Mouse (Mus musculus) CH12.LX (cell line): ENCODE data around the gene Gm20388. TPM values are rescaled to one million over a fixed set of nuclear protein-coding genes. Genes with fewer than 3 reads are reported as not detected.
"Not testable (repeated sequence)": the region's sequence is repeated elsewhere in the genome, so short reads cannot be mapped to it uniquely, and the experiment has no call there.

Experiments used
- DNase-seq: peaks from one replicate; pipeline ENCODE4 v3.0.0-alpha.2; 2013; ENCODE audit errors: extremely low read depth
- H3K27ac ChIP-seq: 2 replicates; pipeline ENCODE4 v1.5.1; 2012; ENCODE audit warnings: low read depth, mild to moderate bottlenecking, control low read depth, moderate library complexity; ENCODE audit not compliant: insufficient read depth
- H3K27me3 ChIP-seq: replicated peaks from 2 replicates; pipeline ENCODE3; 2012; ENCODE audit warnings: inconsistent platforms
- H3K36me3 ChIP-seq, 2 experiments: replicated peaks in 1 of 2; 2 replicates each; pipeline versions ENCODE3 to v1.6.1; 2012; ENCODE audit warnings: inconsistent platforms in 1 of 2, low read length in 1 of 2, mild to moderate bottlenecking in 1 of 2, mixed read lengths in 1 of 2, moderate library complexity in 1 of 2; ENCODE audit not compliant: control insufficient read depth in 1 of 2, insufficient read depth in 1 of 2
- H3K4me1 ChIP-seq, 2 experiments: 2 replicates each; pipeline ENCODE4 v1.6.1; 2012; ENCODE audit warnings: inconsistent platforms in 1 of 2, moderate library complexity in 1 of 2; ENCODE audit not compliant: insufficient read depth in 2 of 2, control insufficient read depth in 1 of 2
- H3K4me2 ChIP-seq: 2 replicates; pipeline ENCODE4 v1.6.1; 2012; ENCODE audit warnings: low read depth, mild to moderate bottlenecking, control low read depth; ENCODE audit not compliant: poor library complexity, insufficient read depth, severe bottlenecking
- H3K4me3 ChIP-seq, 3 experiments: fragments of 150-350 bp in 1 of 3; sonication (generic) in 1 of 3; replicated peaks in 1 of 3; 2 replicates each; pipeline versions ENCODE3 to v1.5.1; 2011 to 2012; ENCODE audit warnings: low read depth in 2 of 3, low read length in 2 of 3, mild to moderate bottlenecking in 2 of 3, moderate library complexity in 2 of 3, control low read depth in 1 of 3, improper control_type of control experiment in 1 of 3, inconsistent platforms in 1 of 3, mixed read lengths in 1 of 3; ENCODE audit not compliant: poor library complexity in 1 of 3
- H3K79me2 ChIP-seq: replicated peaks from 2 replicates; pipeline ENCODE4 v1.6.1; 2012; ENCODE audit warnings: mild to moderate bottlenecking, moderate library complexity; ENCODE audit not compliant: control insufficient read depth, poor library complexity, insufficient read depth, severe bottlenecking; ENCODE audit errors: extremely low read depth
- H3K9ac ChIP-seq: 2 replicates; pipeline ENCODE4 v1.6.1; 2012; ENCODE audit warnings: low read depth, mild to moderate bottlenecking, control low read depth, moderate library complexity; ENCODE audit not compliant: insufficient read depth
- H3K9me3 ChIP-seq: replicated peaks from 2 replicates; pipeline ENCODE3; 2012; ENCODE audit warnings: low read length, inconsistent platforms, mixed read lengths
- CHD2 ChIP-seq: IDR thresholded peaks from 2 replicates; pipeline ENCODE4 v1.6.1; 2011; ENCODE audit warnings: low read length, improper control_type of control experiment
- E2F4 ChIP-seq: IDR thresholded peaks from 2 replicates; pipeline ENCODE4 v1.6.1; 2011; ENCODE audit warnings: low read depth, low read length, improper control_type of control experiment; ENCODE audit not compliant: insufficient replicate concordance
- ELF1 ChIP-seq: IDR thresholded peaks from 2 replicates; pipeline ENCODE4 v1.6.1; 2014; ENCODE audit warnings: low read depth, mild to moderate bottlenecking, inconsistent platforms, low read length, improper control_type of control experiment
- EP300 ChIP-seq: IDR thresholded peaks from 2 replicates; pipeline ENCODE4 v1.6.1; 2011; ENCODE audit warnings: low read length, improper control_type of control experiment
- ETS1 ChIP-seq: conservative IDR thresholded peaks from 2 replicates; pipeline ENCODE4 v1.6.1; 2012; ENCODE audit warnings: low read depth, mild to moderate bottlenecking, inconsistent platforms, low read length, improper control_type of control experiment, moderate library complexity
- GABPA ChIP-seq: IDR thresholded peaks from 2 replicates; pipeline ENCODE4 v1.6.1; 2012; ENCODE audit warnings: low read depth, low read length, improper control_type of control experiment, inconsistent platforms; ENCODE audit not compliant: insufficient replicate concordance
- IRF4 ChIP-seq: IDR thresholded peaks from 2 replicates; pipeline ENCODE4 v1.6.1; 2014; ENCODE audit warnings: low read depth, mild to moderate bottlenecking, inconsistent platforms, low read length, improper control_type of control experiment
- KAT2A ChIP-seq: IDR thresholded peaks from 2 replicates; pipeline ENCODE4 v1.6.1; 2012; ENCODE audit warnings: low read length, improper control_type of control experiment, inconsistent platforms; ENCODE audit not compliant: insufficient replicate concordance
- MAX ChIP-seq: IDR thresholded peaks from 2 replicates; pipeline ENCODE4 v1.6.1; 2011; ENCODE audit warnings: low read length, improper control_type of control experiment
- MAZ ChIP-seq: IDR thresholded peaks from 2 replicates; pipeline ENCODE4 v1.6.1; 2012; ENCODE audit warnings: low read depth, mild to moderate bottlenecking, inconsistent platforms, low read length, improper control_type of control experiment, moderate library complexity
- MEF2A ChIP-seq: IDR thresholded peaks from 2 replicates; pipeline ENCODE4 v1.6.1; 2014; ENCODE audit warnings: low read depth, mild to moderate bottlenecking, inconsistent platforms, low read length, improper control_type of control experiment, borderline replicate concordance
- MXI1 ChIP-seq: IDR thresholded peaks from 2 replicates; pipeline ENCODE4 v1.6.1; 2011; ENCODE audit warnings: mild to moderate bottlenecking, low read depth, low read length, improper control_type of control experiment
- MYC ChIP-seq: IDR thresholded peaks from 2 replicates; pipeline ENCODE4 v1.6.1; 2011; ENCODE audit warnings: low read depth, mild to moderate bottlenecking, improper control_type of control experiment, low read length
- NELFE ChIP-seq: IDR thresholded peaks from 2 replicates; pipeline ENCODE4 v1.6.1; 2011; ENCODE audit warnings: low read depth, low read length, improper control_type of control experiment
- NRF1 ChIP-seq: IDR thresholded peaks from 2 replicates; pipeline ENCODE4 v1.6.1; 2014; ENCODE audit warnings: low read depth, mild to moderate bottlenecking, inconsistent platforms, low read length, improper control_type of control experiment, moderate library complexity
- POLR2A ChIP-seq: IDR thresholded peaks from 2 replicates; pipeline ENCODE4 v1.6.1; 2011; ENCODE audit warnings: low read depth, mild to moderate bottlenecking, improper control_type of control experiment, low read length
- POLR2AphosphoS2 ChIP-seq: IDR thresholded peaks from 2 replicates; pipeline ENCODE4 v1.6.1; 2011; ENCODE audit warnings: low read depth, low read length, improper control_type of control experiment
- RCOR1 ChIP-seq: conservative IDR thresholded peaks from 2 replicates; pipeline ENCODE4 v1.6.1; 2012; ENCODE audit warnings: low read depth, mild to moderate bottlenecking, inconsistent platforms, low read length, improper control_type of control experiment
- SMC3 ChIP-seq: IDR thresholded peaks from 2 replicates; pipeline ENCODE4 v1.6.1; 2011; ENCODE audit warnings: low read depth, low read length, improper control_type of control experiment
- TCF12 ChIP-seq: IDR thresholded peaks from 2 replicates; pipeline ENCODE4 v1.6.1; 2014; ENCODE audit warnings: low read depth, mild to moderate bottlenecking, inconsistent platforms, low read length, improper control_type of control experiment
- USF2 ChIP-seq: conservative IDR thresholded peaks from 2 replicates; pipeline ENCODE4 v1.6.1; 2011; ENCODE audit warnings: low read depth, low read length, improper control_type of control experiment
- ZC3H11A ChIP-seq: IDR thresholded peaks from 2 replicates; pipeline ENCODE4 v1.6.1; 2012; ENCODE audit warnings: low read depth, mild to moderate bottlenecking, inconsistent platforms, low read length, improper control_type of control experiment
- ZNF384 ChIP-seq: IDR thresholded peaks from 2 replicates; pipeline ENCODE4 v1.6.1; 2012; ENCODE audit warnings: low read depth, low read length, improper control_type of control experiment, inconsistent platforms
- dilution Hi-C: fragments of 300-500 bp; cut with MboI; formaldehyde crosslinking; loops from 2 replicates; pipeline ENCODE4 v1.14.3; 2020; ENCODE audit warnings: low sequenced_read_pairs; ENCODE audit not compliant: extremely low pct_unique_long_range_greater_than_20kb, extremely low pct_ligation_motif_present
- in situ Hi-C: fragments of 300-500 bp; cut with MboI; formaldehyde crosslinking; loops from 3 replicates; pipeline ENCODE4 v1.14.3; 2019; ENCODE audit warnings: low sequenced_read_pairs, low pct_ligation_motif_present, low pct_unique_long_range_greater_than_20kb, mixed read lengths
- polyA plus RNA-seq: library from polyadenylated mRNA; unstranded; fragments of >175 nt; gene quantifications from 2 replicates; pipeline ENCODE4 v1.2.1, GENCODE M21; 2012; ENCODE audit warnings: low read depth; ENCODE audit not compliant: insufficient read length
- total RNA-seq, 2 experiments: library from RNA; depleted of rRNA; stranded (reverse); fragments of 300-350 nt in 1 of 2; fragments of >200 nt in 1 of 2; gene quantifications; 2 replicates each; pipeline ENCODE4 v1.2.3; 2012 to 2014

Gm20388 gene
- total and polyA plus RNA-seq, 3 experiments = 14.8 to 26.3 (median 22.2) TPM

DNA sequence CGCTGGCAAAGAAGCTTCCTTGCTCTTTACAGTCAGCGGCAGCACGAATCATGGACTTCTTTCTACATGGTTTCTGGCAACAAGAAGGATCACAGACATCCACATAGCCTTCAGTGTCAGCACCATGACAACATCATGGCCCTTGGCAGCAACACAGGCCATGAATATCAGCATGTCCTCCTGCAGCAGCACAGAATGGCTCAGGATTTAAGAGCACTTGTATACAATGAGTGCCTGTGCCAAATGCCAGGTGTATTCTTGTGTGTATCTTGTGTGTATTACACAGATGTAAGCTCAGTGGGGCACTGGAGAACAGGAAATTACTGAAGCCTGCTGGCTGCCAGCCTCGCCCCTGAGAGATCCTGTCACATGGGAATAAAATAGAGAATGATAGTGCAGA lies 4263.0 kb downstream of the Gm20388 start:
- TF ChIP-seq MXI1 = no peak
- no peak for TF ChIP-seq POLR2AphosphoS2
- TF ChIP-seq USF2 = no peak
- no peak for TF ChIP-seq EP300
- no peak for TF ChIP-seq SMC3
- no peak for TF ChIP-seq TCF12
- TF ChIP-seq ZNF384 = no peak
- Histone ChIP-seq H3K4me1 (peaks cover 18 to 52% of the 10 kb centered on the region in 2 experiments), H3K4me3 (no peak overlapping the region), H3K36me3 (no peaks in the 10 kb centered on the region), H3K9me3 (peaks cover 7% of the 10 kb centered on the region), H3K4me2 (no peak overlapping the region), H3K9ac (no peak overlapping the region), H3K27me3 (no peaks in the 10 kb centered on the region), H3K27ac (no peak overlapping the region), H3K79me2 (no peaks in the 10 kb centered on the region)
- no peak for DNase-seq
- dilution Hi-C loops (no loop called here), in situ Hi-C loops (no loop called here)

- in situ Hi-C loops (no loop called here), dilution Hi-C loops (no loop called here)
- peaks cover 7 to 31% of the 10 kb centered on the region in 2 experiments; a peak in 3 of 4 replicates for H3K4me1 ChIP-seq
- no peak overlapping the region for H3K9ac ChIP-seq
- H3K9me3 ChIP-seq = peaks cover 7% of the 10 kb centered on the region
- DNase-seq = no peak
- H3K4me3 ChIP-seq = no peak overlapping the region
- no peaks in the 10 kb centered on the region for H3K36me3 ChIP-seq
- no peak for TF ChIP-seq GABPA
- no peak for TF ChIP-seq NRF1
- no peak for TF ChIP-seq RCOR1
- no peak for TF ChIP-seq EP300
- TF ChIP-seq ELF1 = no peak
- no peak for TF ChIP-seq MYC
- no peak for TF ChIP-seq MEF2A
- no peak for TF ChIP-seq ZC3H11A
- no peak for TF ChIP-seq IRF4
- TF ChIP-seq POLR2A = no peak
- no peak for TF ChIP-seq NELFE
- no peak for TF ChIP-seq ETS1
- no peak for TF ChIP-seq KAT2A
- TF ChIP-seq CHD2 = no peak
- no peak for TF ChIP-seq ZNF384
- TF ChIP-seq MAZ = no peak
- no peak for TF ChIP-seq MAX
- TF ChIP-seq E2F4 = no peak
- H3K27me3 ChIP-seq = no peaks in the 10 kb centered on the region
- H3K4me2 ChIP-seq = no peak overlapping the region
- H3K27ac ChIP-seq = no peak overlapping the region
- no peaks in the 10 kb centered on the region for H3K79me2 ChIP-seq
Observed at GRCm38 (mm10) chr8:124176133-124176532, 4265.5 kb downstream of the Gm20388 start.

- H3K4me1 ChIP-seq = peaks cover 6 to 21% of the 10 kb centered on the region in 2 experiments; a peak in 3 of 4 replicates
- in situ Hi-C loops, H3K36me3 ChIP-seq, H3K9ac ChIP-seq, H3K27ac ChIP-seq, H3K79me2 ChIP-seq, dilution Hi-C loops, H3K27me3 ChIP-seq, H3K9me3 ChIP-seq, H3K4me3 ChIP-seq, DNase-seq, H3K4me2 ChIP-seq: not testable (repeated sequence)
Observed at GRCm38 (mm10) chr8:124177092-124177491, 4266.5 kb downstream of the Gm20388 start.
